Mouse (Mus musculus) myocyte (in vitro differentiated cells): Measurements from ENCODE around the gene Myl7.

Experiments used
- E2F4 ChIP-seq: IDR thresholded peaks from one replicate; pipeline ENCODE4 v1.6.1; 2011; ENCODE audit warnings: mild to moderate bottlenecking, control low read depth, moderate library complexity; ENCODE audit not compliant: insufficient read depth
- MAX ChIP-seq: IDR thresholded peaks from one replicate; pipeline ENCODE4 v1.6.1; 2011; ENCODE audit warnings: low read depth, mild to moderate bottlenecking, control low read depth
- POLR2A ChIP-seq: IDR thresholded peaks from one replicate; pipeline ENCODE4 v1.6.1; 2011; ENCODE audit warnings: low read depth, mild to moderate bottlenecking, control low read depth, moderate library complexity; ENCODE audit not compliant: insufficient read length
- POLR2AphosphoS2 ChIP-seq: IDR thresholded peaks from one replicate; pipeline ENCODE4 v1.6.1; 2011; ENCODE audit warnings: low read depth, control low read depth; ENCODE audit not compliant: insufficient read length

- TF ChIP-seq POLR2AphosphoS2: no peak
- no peak for TF ChIP-seq POLR2A
- no peak for TF ChIP-seq E2F4
- no peak for TF ChIP-seq MAX
Measured at GRCm38 (mm10) chr11:5892810-5893368, 5.7 kb downstream of the Myl7 start.
